Mouse (Mus musculus): Measurements from ENCODE around the gene Slc38a11. TPM values are rescaled to one million over a fixed set of nuclear protein-coding genes. Genes with fewer than 3 reads are reported as not detected.

Slc38a11 gene
- total and polyA plus RNA-seq, 3 experiments, result not detected

- Histone ChIP-seq H3K9ac (ENCODE audit: control insufficient read depth, low read depth, low read length, poor library complexity, severe bottlenecking) (no peak overlapping the region), H3K79me2 (ENCODE audit: control insufficient read depth, insufficient read depth, low read length, poor library complexity) (no peaks in the 10 kb centered on the region), H3K4me3 (ENCODE audit: control insufficient read depth in 1 of 2, insufficient read depth in 1 of 2, low read depth in 2 of 2, low read length in 2 of 2) (no peak overlapping the region), H3K4me1 (ENCODE audit: control insufficient read depth in 1 of 2, insufficient read depth in 2 of 2, low read length in 2 of 2) (no peaks in the 10 kb centered on the region), H3K27ac (ENCODE audit: control insufficient read depth, low read depth, low read length) (no peak overlapping the region), H3K36me3 (ENCODE audit: control insufficient read depth in 1 of 2, insufficient read depth in 2 of 2, low read length in 2 of 2) (no peaks in the 10 kb centered on the region), H3K9me3 (replicated peaks; ENCODE audit: insufficient read depth, low read length) (no peaks in the 10 kb centered on the region), H3K27me3 (ENCODE audit: control insufficient read depth in 1 of 2, insufficient read depth in 2 of 2, low read length in 2 of 2) (no peaks in the 10 kb centered on the region)
- TF ChIP-seq MAX (IDR thresholded peaks at IDR 0.05; ENCODE audit: low read length), result no peak
- no peak for TF ChIP-seq E2F4 (IDR thresholded peaks at IDR 0.05; ENCODE audit: borderline replicate concordance, low read depth, low read length)
- TF ChIP-seq NRF1 (IDR thresholded peaks at IDR 0.05; ENCODE audit: insufficient read depth, low read depth, low read length, poor library complexity, severe bottlenecking), result no peak
- no peak for TF ChIP-seq SIN3A (IDR thresholded peaks at IDR 0.05; ENCODE audit: low read length)
- TF ChIP-seq MXI1 (IDR thresholded peaks at IDR 0.05; ENCODE audit: low read depth, low read length), result no peak
- no peak for TF ChIP-seq KAT2A (conservative IDR thresholded peaks at IDR 0.05; ENCODE audit: low read depth, low read length)
- TF ChIP-seq POLR2AphosphoS5 (IDR thresholded peaks at IDR 0.05; ENCODE audit: borderline replicate concordance, low read depth, low read length), result no peak
- no peak for TF ChIP-seq MYC (IDR thresholded peaks at IDR 0.05; ENCODE audit: low read depth, low read length)
- no peak for DNase-seq (ENCODE audit: low read depth, low spot score)
Observed at GRCm38 (mm10) chr2:65311250-65311649, 52.6 kb downstream of the Slc38a11 start.

GRCm38 (mm10) chr2:65296541-65296940 lies 67.3 kb downstream of the Slc38a11 start:
- no peaks in the 10 kb centered on the region for H3K4me1 ChIP-seq (ENCODE audit: control insufficient read depth in 1 of 2, insufficient read depth in 2 of 2, low read length in 2 of 2)

GRCm38 (mm10) chr2:65294092-65294491 lies 69.7 kb downstream of the Slc38a11 start:
- TF ChIP-seq E2F4 (IDR thresholded peaks at IDR 0.05; ENCODE audit: borderline replicate concordance, low read depth, low read length), result no peak
- no peak for TF ChIP-seq CHD2 (IDR thresholded peaks at IDR 0.05; ENCODE audit: low read length)
- TF ChIP-seq EP300 (IDR thresholded peaks at IDR 0.05; ENCODE audit: low read depth in 1 of 2, low read length in 2 of 2), result no peak
- no peak for TF ChIP-seq MYC (IDR thresholded peaks at IDR 0.05; ENCODE audit: low read depth, low read length)
- no peak for TF ChIP-seq MXI1 (IDR thresholded peaks at IDR 0.05; ENCODE audit: low read depth, low read length)
- H3K9me3 ChIP-seq (replicated peaks; ENCODE audit: insufficient read depth, low read length), result no peaks in the 10 kb centered on the region
- H3K9ac ChIP-seq (ENCODE audit: control insufficient read depth, low read depth, low read length, poor library complexity, severe bottlenecking), result no peak overlapping the region
- H3K36me3 ChIP-seq (ENCODE audit: control insufficient read depth in 1 of 2, insufficient read depth in 2 of 2, low read length in 2 of 2), result no peaks in the 10 kb centered on the region
- H3K4me1 ChIP-seq (ENCODE audit: control insufficient read depth in 1 of 2, insufficient read depth in 2 of 2, low read length in 2 of 2), result no peaks in the 10 kb centered on the region
- H3K4me3 ChIP-seq (ENCODE audit: control insufficient read depth in 1 of 2, insufficient read depth in 1 of 2, low read depth in 2 of 2, low read length in 2 of 2), result no peak overlapping the region
- no peak overlapping the region for H3K27ac ChIP-seq (ENCODE audit: control insufficient read depth, low read depth, low read length)
- H3K27me3 ChIP-seq (ENCODE audit: control insufficient read depth in 1 of 2, insufficient read depth in 2 of 2, low read length in 2 of 2), result no peaks in the 10 kb centered on the region
- no peaks in the 10 kb centered on the region for H3K79me2 ChIP-seq (ENCODE audit: control insufficient read depth, insufficient read depth, low read length, poor library complexity)
- DNase-seq (ENCODE audit: low read depth, low spot score), result no peak

More at GRCm38 (mm10) chr2:65296541-65296940, 67.3 kb downstream of the Slc38a11 start:
- Histone ChIP-seq H3K9me3 (replicated peaks; ENCODE audit: insufficient read depth, low read length) (no peaks in the 10 kb centered on the region), H3K27ac (ENCODE audit: control insufficient read depth, low read depth, low read length) (no peak overlapping the region), H3K27me3 (ENCODE audit: control insufficient read depth in 1 of 2, insufficient read depth in 2 of 2, low read length in 2 of 2) (no peaks in the 10 kb centered on the region), H3K9ac (ENCODE audit: control insufficient read depth, low read depth, low read length, poor library complexity, severe bottlenecking) (no peak overlapping the region), H3K4me3 (ENCODE audit: control insufficient read depth in 1 of 2, insufficient read depth in 1 of 2, low read depth in 2 of 2, low read length in 2 of 2) (no peak overlapping the region), H3K79me2 (ENCODE audit: control insufficient read depth, insufficient read depth, low read length, poor library complexity) (no peaks in the 10 kb centered on the region), H3K36me3 (ENCODE audit: control insufficient read depth in 1 of 2, insufficient read depth in 2 of 2, low read length in 2 of 2) (no peaks in the 10 kb centered on the region)
- DNase-seq (ENCODE audit: low read depth, low spot score), result no peak
- TF ChIP-seq SMC3 (IDR thresholded peaks at IDR 0.05; ENCODE audit: low read depth, low read length), result no peak
- no peak for TF ChIP-seq ZKSCAN1 (IDR thresholded peaks at IDR 0.05; ENCODE audit: low read depth, low read length)
- no peak for TF ChIP-seq RAD21 (IDR thresholded peaks at IDR 0.05; ENCODE audit: low read depth, low read length)
- TF ChIP-seq ZMIZ1 (IDR thresholded peaks at IDR 0.05; ENCODE audit: low read depth, low read length), result no peak
- no peak for TF ChIP-seq GATA1 (IDR thresholded peaks at IDR 0.05; ENCODE audit: low read depth, low read length)
- TF ChIP-seq ZC3H11A (IDR thresholded peaks at IDR 0.05; ENCODE audit: low read depth, low read length), result no peak
- TF ChIP-seq MAFK (IDR thresholded peaks at IDR 0.05; ENCODE audit: borderline replicate concordance, low read depth, low read length), result no peak
- no peak for TF ChIP-seq USF1 (IDR thresholded peaks at IDR 0.05; ENCODE audit: low read depth, low read length)
- no peak for TF ChIP-seq CHD2 (IDR thresholded peaks at IDR 0.05; ENCODE audit: low read length)
- TF ChIP-seq POLR2A (IDR thresholded peaks at IDR 0.05; ENCODE audit: control insufficient read depth in 1 of 2, insufficient read depth in 1 of 2, low read depth in 1 of 2, low read length in 2 of 2, poor library complexity in 1 of 2), result no peak

All from MEL (cell line).